Mouse (Mus musculus): ENCODE results near the gene Mfn2.
A peak's percentile ranks its signal among the peaks of the same experiment; 100 is the strongest.

Mfn2 gene

DNA sequence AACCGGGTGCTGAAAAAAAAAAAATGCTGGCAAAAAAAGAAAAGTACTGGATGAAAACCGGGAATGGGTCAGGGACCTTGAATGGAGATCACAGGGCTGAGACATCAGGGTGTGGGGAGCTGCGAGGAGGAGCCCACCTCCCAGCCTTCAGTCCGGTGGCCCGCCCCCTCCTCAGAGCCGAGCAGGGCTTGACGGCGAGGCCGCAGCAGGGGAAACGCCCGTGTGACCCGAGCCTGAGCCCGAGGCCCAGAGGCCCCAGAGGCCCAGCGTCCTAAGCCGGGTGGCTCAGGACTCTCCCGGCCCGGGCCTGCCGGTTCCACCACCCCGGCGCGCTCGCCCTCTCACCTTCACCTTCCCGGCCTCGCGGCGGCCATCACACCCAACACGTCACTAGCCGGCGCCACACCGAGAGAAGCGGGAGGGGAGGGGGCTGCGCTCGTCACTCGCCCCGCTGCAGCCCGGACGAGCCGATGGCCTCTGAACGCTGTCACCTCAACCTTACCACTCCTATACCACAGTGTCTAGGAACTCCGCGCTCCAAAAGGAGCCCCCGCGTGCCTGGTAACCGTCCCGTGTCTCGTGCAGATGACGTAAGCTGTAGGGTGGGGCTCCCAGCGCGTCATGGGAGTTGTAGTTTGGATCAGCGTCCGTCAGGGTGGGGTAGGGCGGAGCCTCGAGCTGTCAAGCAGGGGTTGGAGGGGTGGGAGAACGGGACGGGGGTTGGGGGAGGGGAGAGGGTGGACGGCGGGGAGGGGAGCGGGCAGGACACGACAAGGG lies at the start of gene Mfn2:
Gene Mfn2 (minus strand): TSS at position 392 of the 777 bp plus-strand sequence.
- peak; percentile 86 to 90 for DNase-seq (ENCODE audit: low spot score in 2 of 2)

DNA sequence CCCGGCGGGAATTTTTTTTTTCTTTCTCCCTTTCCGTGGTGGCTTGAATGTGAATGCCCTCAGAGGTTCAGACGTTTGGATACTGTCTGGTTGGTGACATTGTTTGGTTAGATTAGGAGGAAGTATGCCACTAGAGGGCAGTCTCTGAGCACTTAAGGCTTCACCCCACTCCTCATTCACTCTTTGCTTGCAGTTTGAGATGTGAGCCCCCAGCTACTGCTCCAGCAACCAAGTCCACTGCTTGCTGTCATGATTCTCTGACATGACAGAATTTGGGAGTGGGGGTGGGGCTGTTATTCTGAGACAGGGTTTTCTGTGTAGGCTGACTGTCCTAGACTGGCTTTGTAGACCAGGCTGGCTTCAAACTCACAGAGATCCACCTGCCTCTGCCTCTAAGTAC lies 49.1 kb upstream of the Mfn2 start:
- no peak for DNase-seq (ENCODE audit: low spot score in 2 of 2)

DNA sequence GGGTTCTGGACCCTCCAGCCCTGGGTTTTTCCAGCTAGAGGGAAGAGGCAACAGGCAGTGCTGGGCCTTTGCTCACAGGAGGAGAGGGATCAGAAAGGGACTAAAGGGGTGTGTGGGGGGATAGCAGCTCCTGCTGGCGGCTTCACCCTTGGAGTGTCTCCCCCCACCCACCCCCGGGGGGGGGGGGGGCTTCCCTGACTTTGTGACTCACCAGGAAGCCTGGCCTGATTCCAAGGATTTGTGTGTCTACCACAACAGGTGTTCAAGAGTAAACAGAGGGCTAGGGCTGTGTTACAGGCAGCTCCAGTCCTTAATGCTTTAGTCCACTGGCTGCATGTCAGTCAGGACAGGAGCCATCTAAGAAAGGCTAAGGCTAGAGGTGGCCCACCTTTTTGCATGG lies 43.0 kb upstream of the Mfn2 start:
- no peak for DNase-seq (ENCODE audit: low spot score in 2 of 2)

DNA sequence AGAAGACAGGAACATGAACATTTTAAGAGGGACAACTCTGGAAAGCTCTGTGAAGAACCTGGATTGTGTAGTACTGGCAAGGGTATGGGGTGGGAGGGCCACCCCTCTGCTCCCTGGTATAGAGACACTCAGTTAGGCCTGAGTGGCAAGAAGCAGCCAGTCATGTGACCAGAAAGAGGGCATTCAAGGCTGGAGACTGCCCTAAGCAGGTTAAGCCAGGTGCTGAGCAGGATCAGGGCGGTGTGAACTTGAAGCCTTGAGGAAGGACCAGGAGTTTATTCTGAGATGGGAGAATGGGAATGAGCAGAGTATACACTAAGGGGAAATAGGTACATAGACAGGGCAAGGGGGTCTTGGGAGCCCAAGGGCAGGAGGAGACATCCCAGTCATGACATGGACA lies 38.5 kb upstream of the Mfn2 start:
- no peak for DNase-seq (ENCODE audit: low spot score in 2 of 2)

DNA sequence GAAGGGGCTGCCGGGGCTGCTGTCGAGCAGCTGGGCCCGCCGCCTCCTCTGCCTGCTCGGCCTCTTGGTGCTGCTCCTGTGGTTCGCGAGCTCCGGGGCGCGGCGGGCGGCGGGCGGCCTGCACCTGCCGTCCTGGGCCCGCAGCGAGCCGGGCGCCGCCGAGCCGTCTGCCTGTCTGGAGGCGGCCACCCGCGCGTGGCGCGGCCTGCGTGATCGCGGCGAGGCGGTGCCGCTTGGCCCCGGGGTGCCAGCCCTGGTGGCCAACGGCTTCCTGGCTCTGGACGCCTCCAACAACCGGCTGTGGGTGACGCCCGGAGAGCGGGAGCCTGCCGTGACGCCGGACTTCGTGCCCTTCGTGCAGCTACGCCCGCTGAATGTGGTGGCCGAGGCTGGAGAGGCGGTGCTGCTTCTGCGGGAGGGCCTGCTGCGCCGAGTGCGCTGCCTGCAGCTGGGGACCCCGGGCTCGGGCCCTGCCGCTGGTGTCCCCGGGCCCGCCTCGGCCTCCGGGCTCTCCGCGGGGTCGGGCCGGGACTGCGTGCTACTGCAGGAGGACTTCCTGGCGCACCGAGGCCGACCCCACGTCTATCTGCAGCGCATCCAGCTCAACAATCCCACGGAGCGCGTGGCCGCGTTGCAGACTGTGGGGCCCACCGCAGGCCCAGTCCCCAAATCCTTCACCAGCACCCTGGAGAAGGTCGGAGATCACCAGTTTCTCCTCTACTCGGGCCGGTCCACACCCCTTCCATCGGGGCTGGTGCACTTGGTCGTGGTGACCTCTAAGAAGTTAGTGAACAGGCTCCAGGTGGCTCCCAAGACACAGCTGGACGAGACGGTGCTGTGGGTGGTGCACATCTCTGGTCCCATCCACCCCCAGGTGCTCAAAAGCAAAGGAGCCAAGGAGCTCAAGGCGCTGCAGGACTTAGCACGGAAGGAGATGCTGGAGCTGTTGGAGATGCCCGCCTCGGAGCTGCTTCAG lies 36.8 kb upstream of the Mfn2 start:
- no peak for DNase-seq (ENCODE audit: low spot score in 2 of 2)

DNA sequence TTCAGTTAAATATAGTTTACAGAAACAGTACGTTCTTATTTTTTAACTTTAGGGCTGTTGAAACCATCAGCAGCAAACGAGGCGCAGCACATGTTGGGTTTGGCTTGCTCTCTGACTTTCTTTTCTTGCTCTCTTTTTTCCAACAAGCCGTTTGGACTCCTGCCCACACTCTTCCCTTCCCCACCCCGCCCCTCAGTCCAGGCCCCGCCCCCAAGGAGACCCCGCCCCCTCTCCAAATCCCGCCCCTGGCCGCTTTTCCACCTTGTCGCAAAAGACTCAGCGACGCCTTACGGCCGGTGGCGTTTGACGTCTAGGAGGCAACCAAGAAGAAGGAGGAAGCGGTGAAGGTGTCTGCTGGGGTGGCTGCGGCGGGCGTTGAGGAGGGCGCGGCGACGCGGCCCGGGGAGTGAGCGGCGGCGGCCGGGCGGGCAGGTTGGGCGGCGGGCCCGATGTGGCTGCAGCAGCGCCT lies 36.1 kb upstream of the Mfn2 start, which contains the start of gene 2510039O18Rik:
Gene 2510039O18Rik (plus strand): TSS at position 320 of the 469 bp plus-strand sequence.
- DNase-seq (ENCODE audit: low spot score in 2 of 2), result peak; percentile 73 to 85

DNA sequence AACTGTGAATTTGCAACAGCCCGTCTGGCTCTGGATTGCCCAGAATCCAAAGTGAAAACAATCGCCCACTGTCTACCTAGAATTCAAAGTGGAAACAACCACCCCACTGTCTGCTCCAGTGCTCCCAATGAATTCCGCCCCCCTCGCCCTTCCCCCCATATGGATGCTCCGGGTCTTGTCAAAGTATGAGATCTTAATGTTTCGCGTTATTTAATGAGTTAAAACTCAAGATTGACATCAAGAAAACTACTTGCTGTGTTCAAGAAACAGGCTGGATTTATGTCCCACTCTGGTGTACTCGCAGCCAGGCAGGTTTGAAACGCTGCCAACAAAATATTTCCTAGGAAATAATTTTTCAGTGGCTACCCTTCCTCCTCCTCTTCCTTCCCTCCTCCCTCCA lies 35.6 kb upstream of the Mfn2 start:
- no peak for DNase-seq (ENCODE audit: low spot score in 2 of 2)

DNA sequence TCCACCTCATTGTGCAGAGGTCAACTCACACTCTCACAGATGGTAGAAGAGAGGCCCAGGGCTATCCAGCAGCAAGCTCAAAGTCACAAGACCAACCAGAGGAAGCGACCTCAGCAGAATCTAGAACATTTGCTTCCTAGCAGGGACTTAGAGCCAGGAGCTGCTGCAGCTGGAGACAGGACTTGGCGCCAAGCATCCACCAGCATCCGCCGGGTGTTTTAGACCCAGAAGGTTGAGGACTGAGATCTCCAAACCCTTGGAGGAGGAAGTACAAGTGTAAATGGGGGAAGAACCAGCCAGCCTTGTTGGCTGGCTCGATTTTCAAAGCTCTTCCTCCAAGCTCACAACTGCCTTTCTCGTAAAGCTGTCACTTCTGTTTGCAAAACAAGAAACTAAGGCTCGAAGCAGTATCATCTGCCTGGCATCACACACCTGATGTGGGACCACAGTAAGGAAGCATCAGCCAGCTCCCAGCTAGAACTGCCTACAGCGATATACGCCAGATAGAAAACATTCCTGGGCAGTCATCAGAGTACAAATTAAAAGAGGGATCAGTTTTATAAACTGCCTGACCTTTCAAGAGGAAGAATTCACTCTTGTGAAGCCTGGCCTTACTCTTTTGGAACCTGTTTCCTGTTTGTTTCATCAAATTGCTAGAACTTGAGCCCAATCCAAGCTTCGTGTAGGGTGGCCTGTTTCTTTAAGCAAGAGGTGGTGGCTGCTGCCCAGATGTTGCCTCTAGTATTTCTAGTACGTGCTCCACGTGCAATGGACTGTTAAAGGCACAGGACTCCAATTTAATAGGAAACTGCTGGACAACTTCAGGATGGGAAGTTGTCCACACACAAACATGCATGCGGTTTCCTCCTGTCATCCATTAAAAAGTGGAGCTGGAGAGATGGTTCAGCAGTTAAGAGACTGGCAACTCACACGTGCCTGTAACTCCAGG lies 33.9 kb upstream of the Mfn2 start:
- no peak for DNase-seq (ENCODE audit: low spot score in 2 of 2)

DNA sequence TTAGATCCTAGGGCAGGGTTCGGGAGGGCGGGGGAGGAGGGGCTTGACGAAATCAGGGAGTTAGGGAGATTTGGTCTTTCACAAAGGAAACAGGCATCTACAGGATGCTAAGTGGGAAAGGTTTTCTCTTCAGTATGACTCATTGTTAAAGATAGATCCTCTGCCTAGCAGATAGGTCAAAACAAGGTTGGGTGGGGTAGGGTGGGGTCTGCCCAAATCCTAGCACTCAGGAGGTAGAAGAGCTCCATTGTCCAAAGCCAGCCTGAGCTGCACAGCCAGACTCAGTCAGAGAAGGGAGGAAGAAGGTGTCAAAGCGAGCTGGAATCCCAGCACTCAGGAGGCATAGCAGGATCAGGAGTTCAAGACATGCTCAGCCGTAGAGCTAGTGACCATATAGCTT lies 33.0 kb upstream of the Mfn2 start:
- DNase-seq (ENCODE audit: low spot score in 2 of 2), result no peak

DNA sequence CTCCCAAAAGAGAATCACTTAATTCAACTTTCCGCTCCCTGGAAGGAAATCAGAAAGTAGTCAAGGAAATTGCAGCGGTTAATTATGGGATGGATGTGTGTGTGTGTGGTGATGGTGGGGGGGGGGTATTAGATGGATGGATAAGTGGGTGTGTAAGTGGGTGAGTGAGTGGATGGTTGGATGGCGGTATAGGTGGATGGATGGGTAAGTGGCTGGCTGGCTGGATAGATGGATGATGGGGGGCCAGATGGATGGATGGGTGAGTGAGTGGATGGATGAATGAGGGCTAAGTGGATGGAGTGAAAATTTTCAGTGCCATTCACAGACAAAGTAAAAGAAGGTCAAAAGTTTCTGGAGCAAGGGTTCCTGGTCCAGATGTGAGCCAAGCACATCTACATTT lies 32.5 kb upstream of the Mfn2 start:
- DNase-seq (ENCODE audit: low spot score in 2 of 2), result no peak

DNA sequence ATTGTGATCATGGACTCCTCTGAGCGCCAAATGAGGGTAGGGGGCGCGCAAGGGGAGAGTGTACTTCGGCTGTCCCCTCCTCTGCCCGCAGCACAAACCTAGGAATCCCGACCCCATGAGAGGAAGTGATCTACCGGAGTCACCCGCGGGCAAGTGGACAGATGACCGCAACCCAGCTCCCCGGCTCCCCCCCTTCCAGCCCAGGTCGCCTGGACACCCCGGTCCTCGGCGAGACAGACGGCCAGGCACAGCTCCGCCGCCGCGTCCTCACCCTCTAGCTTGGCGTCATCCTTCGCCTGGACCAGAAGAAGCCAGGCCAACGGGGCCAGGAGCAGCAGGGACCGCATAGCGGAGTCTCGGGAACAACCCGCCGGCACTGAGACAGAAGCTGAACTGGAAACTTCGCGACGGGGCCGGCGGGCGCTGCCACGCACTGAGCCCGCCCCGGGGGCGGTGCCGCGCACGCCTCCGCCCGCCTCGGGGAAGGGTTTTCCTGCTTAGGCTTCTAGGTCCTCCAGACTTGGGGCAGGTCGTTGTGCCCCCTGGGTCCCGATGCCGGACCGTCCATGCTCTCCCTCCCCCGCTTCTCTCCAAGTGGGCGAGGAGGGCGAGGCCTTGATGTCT lies 31.9 kb upstream of the Mfn2 start, which contains the start of gene Plod1:
Gene Plod1 (minus strand): TSS at position 437 of the 624 bp plus-strand sequence.
- peak; percentile 65 to 74 for DNase-seq (ENCODE audit: low spot score in 2 of 2)

DNA sequence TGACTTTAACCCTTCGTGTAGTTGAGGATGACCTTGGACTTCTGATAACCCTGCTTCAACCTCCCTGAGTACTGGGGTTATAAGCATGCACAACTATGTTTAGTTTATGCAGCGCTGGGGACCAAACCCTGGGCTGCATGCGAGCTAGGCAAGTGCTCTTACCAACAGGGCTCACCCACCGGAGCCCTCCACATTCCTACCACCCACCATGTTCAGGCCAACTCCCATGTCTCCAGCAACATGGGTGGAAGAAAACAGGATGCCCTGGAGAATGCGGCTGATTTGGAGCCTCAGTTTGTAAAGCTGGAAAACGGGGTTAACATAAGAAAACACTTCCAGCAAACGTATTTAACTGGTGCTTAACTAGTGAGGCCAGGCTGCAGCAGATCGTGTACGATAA lies 31.4 kb upstream of the Mfn2 start:
- no peak for DNase-seq (ENCODE audit: low spot score in 2 of 2)

DNA sequence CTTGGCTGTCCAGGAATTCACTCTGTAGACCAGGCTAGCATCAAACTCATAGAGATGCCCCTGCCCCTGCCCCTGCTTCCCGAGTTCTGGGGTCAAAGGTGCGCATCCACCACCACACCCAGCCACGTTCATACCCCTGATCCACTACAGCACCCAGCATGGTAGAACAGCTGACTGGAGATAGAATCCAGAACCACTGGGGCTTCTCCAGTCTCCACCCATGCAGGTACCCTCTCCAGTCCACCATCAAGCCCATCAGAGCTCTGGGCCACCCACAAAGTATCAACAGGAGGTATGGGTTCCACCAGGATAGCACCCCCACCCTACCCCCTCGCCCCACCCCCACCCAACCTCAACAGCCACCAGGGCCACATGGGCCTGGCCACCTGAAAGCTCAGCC lies 30.1 kb upstream of the Mfn2 start:
- DNase-seq (ENCODE audit: low spot score in 2 of 2), result no peak

DNA sequence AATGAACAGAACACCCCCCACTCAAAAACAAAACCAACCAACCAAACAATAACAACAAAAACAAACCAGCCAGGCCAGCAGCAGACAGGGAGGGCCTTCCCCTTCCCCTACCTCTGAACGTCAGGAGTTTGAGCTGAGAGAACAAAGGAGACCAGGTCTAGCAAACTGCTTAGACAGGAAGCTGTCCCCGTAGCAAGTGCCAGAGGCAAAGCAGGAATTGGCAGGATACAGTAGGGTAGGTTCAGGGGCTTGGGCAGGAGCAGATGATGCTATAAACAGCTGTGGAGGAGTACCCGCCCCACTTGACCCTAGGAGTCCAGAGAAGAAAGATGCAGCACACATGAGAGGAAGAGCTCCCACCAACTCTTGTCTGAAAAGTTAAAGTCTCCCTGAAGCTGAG lies 29.6 kb upstream of the Mfn2 start:
- DNase-seq (ENCODE audit: low spot score in 2 of 2), result no peak

DNA sequence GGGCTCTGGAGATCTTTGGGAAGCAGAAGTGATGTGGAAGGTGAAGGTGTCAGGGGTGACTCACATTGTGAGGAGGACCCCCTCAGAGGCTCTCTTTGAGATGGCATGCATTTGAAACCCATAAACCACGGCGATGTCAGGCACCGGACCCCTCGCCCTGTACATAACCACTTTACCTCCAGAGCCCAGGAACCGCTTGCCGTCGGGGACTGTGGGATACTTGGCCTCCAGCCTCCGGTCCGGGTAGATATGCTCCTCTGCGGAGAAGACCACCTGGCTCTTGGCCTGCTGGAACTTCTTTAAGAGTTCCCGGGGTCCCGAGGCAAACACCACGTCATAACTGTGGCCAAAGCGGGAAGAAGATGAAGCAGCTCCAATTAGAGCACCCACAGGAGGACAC lies 26.4 kb upstream of the Mfn2 start:
- no peak for DNase-seq (ENCODE audit: low spot score in 2 of 2)

DNA sequence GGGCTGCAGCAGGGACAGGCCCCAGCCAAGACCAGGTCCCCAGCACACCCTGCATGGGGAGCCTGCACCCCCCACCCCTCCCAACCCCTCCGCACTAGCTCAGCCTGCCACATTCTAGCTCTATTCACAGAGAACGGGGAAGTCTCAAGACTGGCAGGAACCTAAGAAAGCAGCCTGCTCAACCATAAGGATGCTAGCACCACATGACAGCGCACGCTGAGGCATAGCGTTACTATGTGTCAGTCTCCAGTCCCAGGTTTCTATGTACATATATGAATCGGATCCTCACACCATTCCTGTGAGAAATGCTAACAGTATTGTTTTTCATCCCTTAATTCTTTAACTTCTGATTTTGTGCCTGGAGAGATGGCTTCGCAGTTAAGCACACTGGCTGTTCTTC lies 24.0 kb upstream of the Mfn2 start:
- DNase-seq (ENCODE audit: low spot score in 2 of 2), result no peak

DNA sequence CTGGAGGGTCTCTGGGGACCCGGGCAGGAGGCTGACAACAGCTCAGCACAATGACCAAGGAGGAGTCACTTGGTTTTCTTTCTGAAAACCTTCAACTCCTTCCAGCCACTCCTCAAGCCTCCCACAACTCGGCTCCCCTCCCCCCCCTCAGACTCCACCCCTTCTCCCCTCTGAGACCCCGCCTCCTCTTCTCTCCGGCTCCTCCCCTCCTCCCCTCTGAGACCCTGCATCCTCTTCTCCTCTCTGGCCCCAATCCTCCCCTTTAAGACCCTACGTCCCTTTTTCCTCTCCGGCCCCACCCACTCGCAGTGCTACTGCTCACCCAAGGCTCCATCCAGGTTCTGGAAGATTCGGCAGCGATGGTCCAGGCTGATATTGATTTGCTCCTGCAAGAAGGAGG lies 23.6 kb upstream of the Mfn2 start:
- no peak for DNase-seq (ENCODE audit: low spot score in 2 of 2)

DNA sequence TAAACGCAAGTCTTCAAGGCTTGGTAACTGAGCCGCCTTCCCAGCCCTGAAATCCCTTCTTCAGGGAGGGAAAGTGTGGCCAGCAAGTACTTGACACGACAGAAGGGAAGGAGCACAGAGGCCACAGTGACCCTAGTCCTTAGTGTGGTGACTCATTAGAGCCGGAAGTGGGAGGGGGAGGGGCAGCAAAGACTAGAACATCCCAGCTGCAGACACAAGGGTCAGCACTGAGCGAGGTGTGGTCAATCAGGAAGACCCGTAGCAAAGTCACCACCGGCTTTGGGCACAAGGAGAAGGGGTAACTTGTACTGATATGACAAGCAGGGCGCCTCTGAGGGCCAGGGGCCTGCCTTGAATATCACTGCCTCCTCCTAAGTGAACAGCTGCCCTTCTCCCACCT lies 23.2 kb upstream of the Mfn2 start:
- DNase-seq (ENCODE audit: low spot score in 2 of 2), result no peak

DNA sequence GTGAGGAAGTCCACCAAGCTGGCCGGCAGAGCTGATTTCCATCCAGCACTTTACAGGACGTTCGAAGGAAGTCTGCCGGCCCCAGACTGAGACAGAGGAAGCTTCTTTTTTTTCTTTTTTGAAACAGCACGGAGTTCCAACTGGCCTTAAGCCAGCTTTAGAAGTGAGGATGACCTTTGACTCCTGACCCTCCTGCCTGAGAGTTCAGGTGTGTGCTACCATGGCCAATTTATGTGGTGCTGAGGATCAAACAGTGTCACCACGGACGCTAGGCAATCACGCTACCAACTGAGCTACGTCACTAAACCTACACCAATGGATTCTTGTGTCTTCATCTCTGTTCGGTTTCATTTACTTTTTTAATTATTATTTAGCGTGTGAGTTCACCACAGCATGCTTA lies 17.8 kb upstream of the Mfn2 start:
- no peak for DNase-seq (ENCODE audit: low spot score in 2 of 2)

DNA sequence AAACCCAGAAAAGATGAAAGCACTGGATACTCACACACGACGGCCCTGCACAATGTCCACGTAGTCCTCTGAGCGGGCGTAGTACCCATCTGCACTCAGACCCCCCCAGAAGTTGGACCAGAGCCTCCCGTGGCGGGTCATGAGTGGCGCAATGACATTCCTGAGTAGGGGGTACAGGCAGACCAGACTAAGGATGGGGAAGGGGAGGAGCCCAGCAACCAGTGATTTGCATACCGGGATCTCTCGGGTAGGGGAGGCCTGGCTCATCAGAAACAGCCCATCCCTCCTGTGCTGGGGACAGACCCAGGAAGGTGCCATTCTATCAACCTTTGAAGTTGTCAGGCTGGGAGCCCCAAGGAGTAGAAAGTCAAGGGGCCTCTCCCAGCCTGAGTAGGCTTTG lies 16.5 kb upstream of the Mfn2 start:
- DNase-seq (ENCODE audit: low spot score in 2 of 2), result no peak
